In the genomic region with DNA sequence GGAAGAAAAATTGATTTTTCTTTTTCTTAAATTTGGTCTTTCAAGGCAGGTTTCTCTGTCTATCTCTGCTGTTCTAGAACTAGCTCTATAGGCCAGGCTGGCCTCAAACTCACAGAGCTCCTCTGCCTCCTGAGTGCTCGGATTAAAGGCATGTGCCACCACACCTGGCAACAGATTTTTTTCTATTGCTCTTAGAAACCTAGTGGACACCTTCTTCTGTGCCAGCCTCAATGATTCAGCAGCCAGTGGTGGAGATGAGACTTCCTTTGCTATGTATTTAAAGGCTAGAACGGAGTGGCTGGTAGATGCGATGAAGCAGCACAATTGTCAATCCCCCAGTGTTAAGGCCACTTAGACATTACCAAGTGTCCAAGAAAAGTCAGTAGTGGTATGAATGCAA, we compare ENCODE assay signal across 14 mouse cellular contexts. TPM values are rescaled to one million over a fixed set of nuclear protein-coding genes. Genes with fewer than 3 reads are reported as not detected.
DNase-seq lines count a peak whose midpoint lies in the region; ATAC-seq and TF ChIP-seq lines count a peak whose summit lies in the region.
"Had no signal": no experiment of that assay in that cellular context is flagged by ENCODE, and none has a peak within 500 bp of the region (broad histone marks: within the 10 kb centered on the region; RNA-seq: fewer than 3 reads in every experiment).

No protein-coding gene starts in this region.

- no peak for DNase-seq in heart, adult 18-20 months
- DNase-seq in liver, embryonic 11.5 days (ENCODE audit: low spot score): no peak
- peak; percentile 42 to 72 for DNase-seq in spleen, postnatal 10 days (ENCODE audit: low spot score in 2 of 2)
- DNase-seq in layer of hippocampus, adult 9-11 months: no peak
- DNase-seq in limb, embryonic 10.5 days (ENCODE audit: low spot score): no peak
- DNase-seq: forebrain, postnatal 0 days; gastrocnemius, postnatal 10 days; kidney, adult 18-20 months; left cerebral cortex, postnatal 4 days had no signal

- H3K9ac ChIP-seq in heart, embryonic 16.5 days (ENCODE audit: low read length): peak overlapping the region; percentile 22; the same call in 1 of the 2 replicates
- H3K9ac ChIP-seq in liver, embryonic 11.5 days (ENCODE audit: low read depth, low read length): 0 out of 2 replicates have a peak overlapping the region, but pooled peaks have one; percentile 34
- H3K9ac ChIP-seq: forebrain, postnatal 0 days; heart, embryonic 15.5 days; lung, embryonic 15.5 days had no signal

- no peaks in the 10 kb centered on the region for H3K36me3 ChIP-seq in heart, embryonic 16.5 days (ENCODE audit: control insufficient read depth, insufficient read depth)
- H3K36me3 ChIP-seq in liver, embryonic 11.5 days (ENCODE audit: control insufficient read depth, insufficient read depth, low read length): no peaks in the 10 kb centered on the region
- H3K36me3 ChIP-seq in limb, embryonic 10.5 days: peaks cover 11% of the 10 kb centered on the region
- H3K36me3 ChIP-seq: heart, embryonic 15.5 days; lung, embryonic 15.5 days had no signal

- no peaks in the 10 kb centered on the region for H3K27me3 ChIP-seq in heart, embryonic 16.5 days (ENCODE audit: control insufficient read depth, insufficient read depth, low read length)
- no peaks in the 10 kb centered on the region for H3K27me3 ChIP-seq in liver, embryonic 11.5 days (replicated peaks; ENCODE audit: control insufficient read depth, insufficient read depth, low read length)
- H3K27me3 ChIP-seq in limb, embryonic 10.5 days (ENCODE audit: low read depth, poor library complexity, severe bottlenecking): no peaks in the 10 kb centered on the region
- H3K27me3 ChIP-seq: heart, embryonic 15.5 days; lung, embryonic 15.5 days had no signal

- H3K4me3 ChIP-seq in heart, embryonic 16.5 days (ENCODE audit: low read length): no peak overlapping the region
- no peak overlapping the region for H3K4me3 ChIP-seq in bone marrow, adult 2 months (replicated peaks; ENCODE audit: control insufficient read depth, low read depth, low read length)
- H3K4me3 ChIP-seq in liver, embryonic 11.5 days (ENCODE audit: low read depth, low read length): no peak overlapping the region; the same call in 1 of the 2 replicates
- no peak overlapping the region for H3K4me3 ChIP-seq in limb, embryonic 10.5 days
- H3K4me3 ChIP-seq: heart, embryonic 15.5 days; lung, embryonic 15.5 days had no signal

- peaks cover 19% of the 10 kb centered on the region for H3K4me1 ChIP-seq in heart, embryonic 16.5 days (ENCODE audit: control insufficient read depth, insufficient read depth, low read length)
- H3K4me1 ChIP-seq in bone marrow, adult 2 months (ENCODE audit: control insufficient read depth, insufficient read depth, low read length): peaks cover 1% of the 10 kb centered on the region; the same call in 1 of the 2 replicates
- H3K4me1 ChIP-seq in liver, embryonic 11.5 days (replicated peaks; ENCODE audit: control insufficient read depth, insufficient read depth, low read length): peaks cover 32% of the 10 kb centered on the region
- peaks cover 3% of the 10 kb centered on the region; the same call in 1 of the 2 replicates for H3K4me1 ChIP-seq in limb, embryonic 10.5 days

- no peak for TF ChIP-seq POLR2A in bone marrow, adult 2 months (IDR thresholded peaks at IDR 0.05; ENCODE audit: borderline replicate concordance, control insufficient read depth, low read depth, low read length)

- 82% methylated on average over 3 of the region's 3 CpGs for WGBS in heart, embryonic 16.5 days
- 22% methylated on average over 3 of the region's 3 CpGs for WGBS in bone marrow, adult 2 months
- WGBS in liver, embryonic 11.5 days: 49% methylated on average over 3 of the region's 3 CpGs
- 78% methylated on average over 3 of the region's 3 CpGs for WGBS in limb, embryonic 10.5 days

- no peak overlapping the region for H3K27ac ChIP-seq in heart, embryonic 16.5 days (ENCODE audit: low read length)
- H3K27ac ChIP-seq in bone marrow, adult 2 months (ENCODE audit: control insufficient read depth, insufficient read depth, low read depth, low read length, poor library complexity): peak overlapping the region; percentile 68; the same call in 1 of the 2 replicates
- peak overlapping the region; percentile 88 for H3K27ac ChIP-seq in liver, embryonic 11.5 days (ENCODE audit: low read depth, low read length)
- H3K27ac ChIP-seq in limb, embryonic 10.5 days: no peak overlapping the region
- H3K27ac ChIP-seq: heart, embryonic 15.5 days; lung, embryonic 15.5 days had no signal

- no peaks in the 10 kb centered on the region for H3K9me3 ChIP-seq in heart, embryonic 16.5 days (replicated peaks; ENCODE audit: control insufficient read depth, low read length)
- no peaks in the 10 kb centered on the region for H3K9me3 ChIP-seq in liver, embryonic 11.5 days (ENCODE audit: control insufficient read depth, low read length)
- no peaks in the 10 kb centered on the region for H3K9me3 ChIP-seq in limb, embryonic 10.5 days (replicated peaks)
- H3K9me3 ChIP-seq: heart, embryonic 15.5 days; lung, embryonic 15.5 days had no signal

- no peak for ATAC-seq in heart, embryonic 16.5 days (replicated peaks; ENCODE audit: extremely low read depth, insufficient read depth, low FRiP score)
- no peak for ATAC-seq in liver, embryonic 11.5 days (replicated peaks; ENCODE audit: low FRiP score)
- ATAC-seq: forebrain, postnatal 0 days; hindbrain, embryonic 16.5 days had no signal

- no peak for TF ChIP-seq CTCF in bone marrow, adult 2 months (IDR thresholded peaks at IDR 0.05; ENCODE audit: control insufficient read depth, insufficient read depth, low read length)

- H3K4me2 ChIP-seq in heart, embryonic 16.5 days (ENCODE audit: low read depth, low read length): no peak overlapping the region
- peak overlapping the region; percentile 64 for H3K4me2 ChIP-seq in liver, embryonic 11.5 days
- H3K4me2 ChIP-seq: heart, embryonic 15.5 days; lung, embryonic 15.5 days had no signal

RNA-seq across cellular contexts. Expression of a gene that starts 13.2 kb away (rescaled TPM):
- polyA plus RNA-seq in heart, embryonic 16.5 days (2015; fragmentation: Nextera tagmentation; extraction: Ambion mirVana): 87.2 and 90.7 TPM in 2 replicates
- total RNA-seq in heart, adult 18-20 months (2021): 10 to 100 TPM; 57.4 to 61.0 TPM
- polyA plus RNA-seq in bone marrow, adult 2 months (2011; ENCODE audit: insufficient read depth, insufficient read length, low replicate concordance, missing spikeins): 23.3 and 28.0 TPM in 2 replicates
- 95.0 and 103 TPM in 2 replicates for polyA plus RNA-seq in liver, embryonic 11.5 days (2014; fragmentation: Nextera tagmentation; extraction: Ambion mirVana)
- 97.4 and 109 TPM in 2 replicates for polyA plus RNA-seq in limb, embryonic 10.5 days (2016; fragmentation: Nextera tagmentation; extraction: Ambion mirVana)

Comparison
In these comparisons a context has a peak if more than half of its experiments do, and no peak if none do; other contexts are left out.
1. H3K27ac ChIP-seq: peak in bone marrow, adult 2 months (single experiment) and liver, embryonic 11.5 days (single experiment); none in heart, embryonic 16.5 days (single experiment) and limb, embryonic 10.5 days (single experiment).
2. DNase-seq: peak in spleen, postnatal 10 days (2 of 2); none in heart, adult 18-20 months (0 of 2), liver, embryonic 11.5 days (single experiment), layer of hippocampus, adult 9-11 months (single experiment) and limb, embryonic 10.5 days (single experiment).